Mouse (Mus musculus): ENCODE measurements around the gene 4933421I07Rik.
A peak's percentile ranks its signal among the peaks of the same experiment; 100 is the strongest.

The 4933421I07Rik gene

GRCm38 (mm10) chr7:42447850-42448249, at the start of gene 4933421I07Rik:
4933421I07Rik (minus strand) TSS chr7:42448120.
- no peak for DNase-seq (ENCODE audit: low spot score)

- no peak for DNase-seq (ENCODE audit: low spot score)
These were observed 49.4 kb upstream of the 4933421I07Rik start for GRCm38 (mm10) chr7:42497356-42497755.

GRCm38 (mm10) chr7:42496202-42496601, 48.3 kb upstream of the 4933421I07Rik start:
- no peak for DNase-seq (ENCODE audit: low spot score)

GRCm38 (mm10) chr7:42490859-42491258, 42.9 kb upstream of the 4933421I07Rik start:
- no peak for DNase-seq (ENCODE audit: low spot score)

- no peak for DNase-seq (ENCODE audit: low spot score)
These were observed 42.4 kb upstream of the 4933421I07Rik start for GRCm38 (mm10) chr7:42490358-42490757.

GRCm38 (mm10) chr7:42454640-42455039, 6.7 kb upstream of the 4933421I07Rik start:
- no peak for DNase-seq (ENCODE audit: low spot score)

- peak; percentile 2 for DNase-seq (ENCODE audit: low spot score)
These were observed 2.7 kb upstream of the 4933421I07Rik start for GRCm38 (mm10) chr7:42450618-42451017.

GRCm38 (mm10) chr7:42447352-42447751, 568 bp downstream of the 4933421I07Rik start:
- no peak for DNase-seq (ENCODE audit: low spot score)
